Mouse (Mus musculus) kidney, postnatal 14 days (tissue): Measurements from ENCODE around the gene Chchd3.
A peak's percentile ranks its signal among the peaks of the same experiment; 100 is the strongest.

ENCODE experiments used
- DNase-seq: peaks from one replicate; pipeline ENCODE4 v3.0.0; 2022; ENCODE audit warnings: mixed read lengths

The Chchd3 gene

DNA sequence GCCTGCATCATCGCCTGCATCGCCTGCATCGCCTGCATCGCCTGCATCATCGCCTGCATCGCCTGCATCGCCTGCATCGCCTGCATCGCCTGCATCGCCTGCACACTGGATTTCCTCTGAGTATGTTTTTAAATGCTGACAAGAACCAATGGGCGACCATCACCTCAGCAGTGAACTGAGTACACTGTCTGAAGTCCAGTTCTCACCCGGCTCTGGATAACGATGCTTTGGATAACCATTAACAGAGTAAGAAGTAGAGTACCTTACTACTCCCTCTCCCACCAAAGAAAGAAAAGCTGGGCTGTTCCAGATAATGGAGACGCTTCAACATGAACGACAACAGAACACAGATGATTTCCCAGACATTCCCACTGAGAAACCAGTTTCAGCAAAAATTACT, 58.8 kb downstream of the Chchd3 start:
- peak; percentile 48 for DNase-seq

GRCm38 (mm10) chr6:32996597-32996996, 63.5 kb downstream of the Chchd3 start:
- no peak for DNase-seq

DNA sequence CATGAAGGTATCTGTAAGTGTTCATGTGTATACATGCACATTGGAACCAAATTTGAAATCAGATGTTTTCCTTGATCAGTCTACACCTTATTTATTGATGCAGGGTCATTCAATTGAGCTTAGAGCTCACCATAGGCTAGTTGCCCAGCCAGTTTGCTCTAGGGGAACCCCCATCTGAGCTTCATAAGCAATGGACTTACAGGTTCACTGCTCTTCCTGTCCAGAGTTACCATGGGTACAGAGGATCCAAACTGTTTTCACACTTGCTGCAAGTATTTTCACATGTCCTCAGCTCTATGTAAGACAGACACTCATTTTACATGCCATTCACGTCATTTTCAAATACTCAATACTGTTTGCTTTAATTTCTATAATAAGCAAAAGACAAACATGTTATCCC, 66.2 kb downstream of the Chchd3 start:
- peak; percentile 22 for DNase-seq

DNA sequence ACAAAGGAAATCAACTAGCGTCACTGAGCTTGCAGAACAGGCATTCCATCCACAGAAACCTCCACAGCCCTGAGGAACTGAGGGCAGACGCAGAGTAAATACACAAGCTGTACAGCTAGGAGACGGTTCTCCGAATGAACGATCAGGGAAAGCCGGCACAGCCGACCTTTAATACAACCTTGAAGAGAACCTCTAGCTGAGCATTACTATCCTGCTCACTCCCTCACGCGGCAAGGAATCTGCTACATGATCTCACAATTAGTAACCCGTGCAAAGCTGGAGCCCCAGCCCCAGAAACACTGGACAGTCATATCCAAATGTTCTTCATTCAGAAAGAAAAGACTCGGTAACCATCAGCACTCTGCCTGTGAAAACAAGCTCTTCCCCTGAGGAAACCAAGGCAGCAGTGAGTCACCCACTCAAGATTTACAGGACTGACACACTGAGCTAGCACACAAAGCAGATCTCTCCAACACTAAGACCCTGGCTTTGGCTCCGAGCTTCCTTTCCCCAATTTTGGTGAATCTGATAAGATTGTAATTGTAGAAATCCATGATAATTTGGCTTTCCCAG, 69.9 kb downstream of the Chchd3 start:
- peak; percentile 19 for DNase-seq

GRCm38 (mm10) chr6:32988561-32988960, 71.5 kb downstream of the Chchd3 start:
- DNase-seq, result no peak

DNA sequence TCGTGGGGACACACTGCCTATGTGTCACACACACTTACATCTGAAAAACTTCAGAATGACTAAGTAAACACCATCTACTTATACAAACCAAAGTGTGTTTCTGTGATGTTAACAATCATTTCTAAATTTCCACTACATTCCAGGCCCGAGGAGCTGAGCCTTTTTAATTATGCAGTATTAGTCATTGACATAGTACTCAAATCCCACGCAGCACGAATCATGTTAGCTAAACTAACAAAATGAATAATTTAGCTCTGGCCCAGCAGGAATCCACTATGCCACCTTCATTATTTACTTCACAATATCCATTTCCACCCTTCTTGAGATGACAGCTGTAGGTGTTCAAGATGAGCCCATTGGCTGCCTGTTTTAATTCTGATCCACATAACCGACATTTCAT, 76.2 kb downstream of the Chchd3 start:
- no peak for DNase-seq

GRCm38 (mm10) chr6:32981253-32981652, 78.8 kb downstream of the Chchd3 start:
- DNase-seq, result no peak

- DNase-seq, result peak; percentile 49
Observed at GRCm38 (mm10) chr6:32978811-32979210, 81.2 kb downstream of the Chchd3 start.

GRCm38 (mm10) chr6:32971926-32972325, 88.1 kb downstream of the Chchd3 start:
- DNase-seq, result no peak

DNA sequence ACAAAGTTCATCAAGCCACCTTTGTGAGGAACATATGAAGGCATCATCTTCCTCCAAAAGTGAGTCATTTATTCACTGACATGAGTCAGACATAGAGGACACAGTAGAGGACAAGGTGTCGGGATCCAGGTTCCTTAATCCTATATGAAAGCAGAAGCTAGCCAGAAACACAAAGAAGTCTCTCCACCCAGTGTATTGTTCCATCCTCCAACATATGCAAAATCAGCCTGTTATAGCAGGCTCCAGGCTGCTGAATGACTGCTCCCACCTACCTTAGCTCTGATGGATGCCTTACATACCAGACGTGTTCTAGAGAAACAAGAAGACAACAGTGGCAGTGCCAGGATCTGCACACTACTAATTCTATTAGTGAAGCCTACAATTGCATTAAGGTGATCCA, 91.1 kb downstream of the Chchd3 start:
- DNase-seq, result no peak

- no peak for DNase-seq
Observed at GRCm38 (mm10) chr6:32962048-32962447, 98.0 kb downstream of the Chchd3 start.

DNA sequence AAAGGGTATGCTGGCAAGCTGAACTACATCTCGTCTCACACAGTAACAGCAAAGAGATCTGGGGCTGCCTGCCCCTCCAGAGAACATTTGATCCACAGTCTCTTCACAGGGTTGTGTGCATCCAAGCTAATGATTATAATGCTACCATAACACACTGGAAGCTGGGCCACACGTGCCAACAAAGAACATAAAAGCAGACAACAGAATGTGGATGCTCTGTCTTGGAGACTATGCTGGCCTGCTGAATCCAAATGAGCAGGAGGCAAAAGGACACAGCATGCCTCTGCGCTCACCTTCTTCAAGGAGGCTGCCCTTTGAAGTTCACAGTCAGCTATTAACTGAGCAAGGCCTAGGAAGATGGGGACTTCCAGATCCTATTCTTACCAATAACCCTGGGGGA, 98.6 kb downstream of the Chchd3 start:
- DNase-seq, result no peak

- peak; percentile 11 for DNase-seq
Observed at GRCm38 (mm10) chr6:32959816-32960550, 100.1 kb downstream of the Chchd3 start.

DNA sequence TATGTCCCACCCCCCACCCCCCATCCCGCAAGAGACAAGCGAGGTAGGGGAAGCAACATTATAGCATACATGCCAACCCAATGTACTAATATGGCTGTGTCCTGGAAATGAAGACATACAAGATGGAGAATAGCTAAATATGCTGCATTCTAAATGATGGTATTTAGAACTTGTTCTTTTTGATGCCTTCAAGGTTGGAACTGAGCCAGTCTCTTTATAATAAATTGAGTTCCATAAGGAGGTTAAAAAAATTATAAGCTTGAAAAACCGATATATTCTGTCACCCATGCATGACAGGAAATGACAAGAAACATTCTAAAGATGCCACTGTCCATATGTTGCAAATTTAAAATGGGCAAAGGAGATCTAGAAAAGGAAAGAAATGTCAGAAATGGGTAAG, 104.6 kb downstream of the Chchd3 start:
- DNase-seq, result no peak

DNA sequence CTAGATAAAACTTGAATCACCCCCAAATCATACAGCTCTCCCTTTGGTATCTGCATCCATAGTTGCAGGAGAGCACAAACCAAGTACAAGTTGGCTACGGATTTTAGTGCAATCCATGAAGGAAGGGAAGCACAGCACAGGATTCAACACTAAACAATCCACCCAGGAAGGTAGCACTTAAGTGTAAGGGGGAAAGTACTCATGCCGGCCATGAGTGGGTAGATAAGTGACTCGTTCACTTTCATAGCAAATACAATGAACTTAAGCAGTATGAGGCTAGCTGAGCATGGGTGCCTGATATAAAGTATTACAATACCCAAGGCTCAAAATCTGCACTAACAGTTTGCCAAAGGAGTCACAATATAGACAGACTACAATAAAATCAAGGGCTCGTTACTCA, 109.1 kb downstream of the Chchd3 start:
- no peak for DNase-seq

DNA sequence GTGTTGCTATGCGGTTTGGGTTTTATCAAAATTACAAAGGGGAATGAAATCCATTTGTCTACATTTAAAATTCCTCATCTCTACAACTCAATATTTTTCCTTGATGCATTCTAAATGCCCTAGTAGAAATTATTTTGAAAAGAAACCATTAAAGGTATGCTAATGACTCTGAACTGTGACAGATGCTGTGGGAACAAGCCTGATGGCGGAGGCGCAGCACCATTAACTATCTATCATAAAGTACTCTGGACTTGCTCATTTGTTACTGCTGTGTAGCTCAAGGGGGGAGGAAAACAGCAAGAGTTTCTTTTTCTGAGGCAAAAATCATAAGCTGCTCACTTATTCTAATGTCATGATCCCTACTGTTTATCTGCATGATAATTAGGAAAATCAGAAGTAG, 110.4 kb downstream of the Chchd3 start:
- DNase-seq, result no peak

DNA sequence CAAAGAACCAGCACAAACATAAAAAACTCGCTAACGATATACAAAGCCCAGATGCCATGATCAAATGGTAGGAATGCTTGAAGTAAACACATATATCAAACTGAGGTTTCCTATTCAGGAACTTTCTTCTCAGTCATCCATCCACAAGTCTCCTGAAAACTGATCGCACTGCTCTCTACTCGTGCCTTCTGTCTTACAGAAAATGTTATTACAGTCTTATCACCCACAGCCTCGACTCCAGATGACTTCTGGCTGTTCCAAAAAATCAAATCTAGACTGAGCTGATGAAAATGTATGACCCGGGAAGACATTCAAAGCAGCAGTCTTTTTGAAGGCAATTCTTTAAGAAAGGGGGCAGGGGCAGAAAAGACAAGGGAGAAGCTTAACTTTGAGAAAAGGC, 112.8 kb downstream of the Chchd3 start:
- no peak for DNase-seq

GRCm38 (mm10) chr6:32944956-32945355, 115.1 kb downstream of the Chchd3 start:
- no peak for DNase-seq

DNA sequence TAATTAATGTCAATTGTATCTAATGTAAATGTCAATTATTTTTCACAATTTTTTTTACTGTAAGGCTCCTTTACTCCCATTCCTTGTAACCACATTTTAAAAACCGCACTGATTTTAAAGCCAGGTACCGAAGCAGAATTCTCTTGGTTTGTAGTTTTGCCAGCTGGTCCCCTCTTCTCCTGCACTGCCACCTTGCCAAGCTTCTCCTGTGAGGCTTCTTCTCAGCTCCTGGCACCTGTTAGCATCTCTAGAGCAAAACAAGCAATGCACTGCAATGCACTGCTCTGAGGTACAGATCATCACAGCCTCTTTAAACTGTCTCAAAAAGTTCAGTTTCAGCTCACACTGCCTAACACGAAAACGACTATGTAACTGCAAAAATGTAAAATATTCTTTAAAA, 116.4 kb downstream of the Chchd3 start:
- DNase-seq, result no peak

DNA sequence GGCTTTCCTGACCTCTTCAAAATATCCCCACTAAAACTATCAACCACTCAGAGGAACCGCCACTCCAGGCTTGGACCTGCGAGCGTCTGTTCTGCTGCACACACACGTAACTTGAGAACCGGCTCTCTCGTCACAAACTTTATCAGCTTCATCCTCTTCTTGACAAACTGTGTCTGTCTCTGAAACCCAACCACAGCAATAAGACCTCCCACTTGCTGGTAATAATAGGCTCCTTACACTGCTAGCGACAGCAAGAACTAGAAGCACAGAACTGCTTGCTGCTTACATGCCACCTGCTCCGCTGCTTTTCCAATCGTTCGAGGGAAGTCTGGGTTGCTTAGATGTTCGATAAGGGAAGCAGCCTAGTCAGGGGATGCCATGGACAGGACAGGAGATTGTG, 119.8 kb downstream of the Chchd3 start:
- DNase-seq, result no peak

DNA sequence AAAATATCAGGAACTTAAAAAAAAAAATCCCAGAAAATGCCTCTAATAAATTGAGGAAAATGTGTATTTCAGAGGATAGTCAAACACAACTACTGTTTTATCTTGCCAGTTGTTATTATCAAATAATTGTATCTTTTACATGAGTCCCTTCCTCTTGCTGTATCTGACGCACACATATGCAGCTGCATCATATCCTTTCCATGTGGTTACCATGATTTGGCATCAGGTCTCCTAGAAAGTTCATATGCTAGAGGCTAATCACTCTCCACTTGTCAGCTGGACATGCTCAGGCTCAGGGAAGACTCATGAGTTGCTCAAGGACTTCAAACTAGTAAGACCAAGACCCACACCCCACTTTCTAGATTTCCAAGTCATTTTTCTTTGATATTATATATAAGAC, 122.4 kb downstream of the Chchd3 start:
- no peak for DNase-seq

DNA sequence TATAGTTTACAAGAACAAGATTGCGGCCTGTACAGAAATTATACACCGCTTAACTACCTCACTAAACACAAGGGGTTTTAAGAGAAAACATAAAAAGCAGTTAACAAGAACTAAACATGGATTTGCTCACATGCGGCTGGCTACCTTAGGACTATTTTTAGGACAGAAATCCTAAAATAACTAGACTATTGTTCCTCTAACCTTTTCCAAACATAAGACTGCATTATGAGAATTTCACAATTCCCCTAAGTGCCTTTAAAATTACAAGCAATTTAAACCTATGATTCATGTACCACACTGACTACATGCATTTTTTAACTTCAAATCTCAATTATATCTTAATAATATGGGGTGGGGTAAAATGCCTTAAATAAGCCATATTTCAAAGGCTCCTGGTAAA, 123.3 kb downstream of the Chchd3 start:
- DNase-seq, result no peak

DNA sequence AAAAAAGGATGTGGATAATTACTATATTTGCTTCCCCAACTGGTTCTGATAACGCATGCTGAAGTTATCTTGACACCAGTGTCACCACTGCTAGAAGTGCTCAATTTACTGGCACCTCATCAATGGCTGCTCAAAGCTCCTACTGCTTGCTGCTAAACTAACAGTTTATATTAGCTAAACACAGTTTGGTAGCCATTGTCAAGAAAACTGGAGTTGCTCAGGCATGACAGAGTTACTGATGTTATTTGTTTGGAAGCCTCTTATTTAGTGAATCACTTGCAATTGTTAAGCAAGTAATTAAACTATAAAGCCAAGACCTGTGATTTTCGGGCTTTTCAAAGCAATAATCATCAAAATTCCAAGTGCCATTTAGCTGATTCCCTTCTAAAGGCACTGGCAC, 123.7 kb downstream of the Chchd3 start:
- no peak for DNase-seq

DNA sequence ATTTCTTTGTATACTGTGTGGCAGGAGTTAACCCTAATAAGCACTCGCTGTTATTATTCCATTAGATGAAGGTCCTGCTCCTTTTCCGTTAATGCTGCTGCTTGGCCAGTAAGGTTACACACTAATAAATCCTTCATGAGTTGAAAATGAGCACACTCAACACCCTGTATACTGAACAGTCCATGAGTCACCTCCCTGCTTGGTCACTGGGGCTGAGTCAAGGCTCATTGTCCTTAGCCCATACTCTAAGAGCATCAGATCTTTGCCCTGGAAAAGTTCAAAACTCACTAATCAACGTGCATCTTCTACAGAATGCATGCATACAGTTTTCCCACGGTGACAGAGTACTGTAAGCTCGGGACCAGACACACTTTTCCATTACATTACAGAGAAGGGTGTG, 124.5 kb downstream of the Chchd3 start:
- no peak for DNase-seq
